Mouse (Mus musculus) heart, postnatal 36 days (tissue): ENCODE results near the gene Gtf2ird1. TPM values are rescaled to one million over a fixed set of nuclear protein-coding genes. Genes with fewer than 3 reads are reported as not detected.
"Not testable (repeated sequence)": the region's sequence is repeated elsewhere in the genome, so short reads cannot be mapped to it uniquely, and the experiment has no call there.

Experiments used
- DNase-seq, 2 experiments: peaks; one replicate each; pipeline ENCODE4 v3.0.0; 2021 to 2022
- intact Hi-C: fragments of 180-260 bp; cut with DNase I; formaldehyde crosslinking; loops from one replicate; pipeline ENCODE4 v1.15.1; 2025
- total RNA-seq, 2 experiments: library from RNA; stranded (reverse); gene quantifications; 2 replicates each; pipeline ENCODE4 v1.2.3; 2021

Gtf2ird1 gene
- total RNA-seq, 2 experiments from 2014 or later = 23.4 to 26.9 TPM

DNA sequence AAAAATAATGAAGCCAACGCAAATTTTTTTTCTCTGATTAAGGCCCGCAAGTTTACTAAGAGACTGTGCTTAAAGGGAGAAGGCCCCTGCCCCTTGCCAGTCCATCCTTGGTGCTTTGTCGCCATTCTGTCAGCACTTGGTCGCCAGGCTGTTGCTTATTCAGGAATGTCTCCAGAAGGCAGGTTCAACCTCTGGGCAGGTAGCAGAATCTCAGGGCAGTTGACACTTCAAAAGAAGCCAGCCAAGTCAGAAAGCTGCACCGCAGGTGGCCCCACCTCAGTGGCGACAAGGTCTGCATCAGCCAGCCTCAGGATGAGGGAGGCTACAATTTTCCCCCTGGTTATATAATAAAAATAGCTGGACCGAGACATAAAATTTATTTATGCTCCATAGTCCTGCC, 19.2 kb upstream of the Gtf2ird1 start:
- intact Hi-C loops, DNase-seq: not testable (repeated sequence)

GRCm38 (mm10) chr5:134475006-134475605, 18.6 kb upstream of the Gtf2ird1 start:
- intact Hi-C loops = no loop called here
- DNase-seq = no peak

DNA sequence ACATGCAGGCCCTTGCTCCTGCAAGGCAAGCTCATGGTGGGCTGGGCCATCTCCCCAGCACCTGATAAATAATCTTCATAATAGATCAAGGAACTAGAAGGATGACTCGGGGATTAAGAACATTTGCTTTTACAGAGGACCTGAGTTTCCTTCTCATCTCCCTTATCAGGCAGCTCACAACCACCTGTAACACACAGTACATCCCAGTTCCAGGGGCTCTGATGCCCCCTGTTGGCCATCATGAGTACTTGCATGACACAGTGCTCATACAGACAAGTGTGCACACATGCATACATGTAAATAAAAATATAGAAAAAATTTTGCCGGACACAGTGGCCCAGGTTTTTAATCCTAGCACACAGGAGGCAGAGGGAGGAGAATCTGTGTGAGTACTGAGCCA, 17.4 kb upstream of the Gtf2ird1 start:
- no peak for DNase-seq
- intact Hi-C loops = loop anchor here (1.0 kb wide), 1 partner anchor 100 kb away; no protein-coding TSS in a partner anchor

- intact Hi-C loops = no loop called here
- DNase-seq = no peak
These were observed 14.1 kb upstream of the Gtf2ird1 start for GRCm38 (mm10) chr5:134470538-134471169.

DNA sequence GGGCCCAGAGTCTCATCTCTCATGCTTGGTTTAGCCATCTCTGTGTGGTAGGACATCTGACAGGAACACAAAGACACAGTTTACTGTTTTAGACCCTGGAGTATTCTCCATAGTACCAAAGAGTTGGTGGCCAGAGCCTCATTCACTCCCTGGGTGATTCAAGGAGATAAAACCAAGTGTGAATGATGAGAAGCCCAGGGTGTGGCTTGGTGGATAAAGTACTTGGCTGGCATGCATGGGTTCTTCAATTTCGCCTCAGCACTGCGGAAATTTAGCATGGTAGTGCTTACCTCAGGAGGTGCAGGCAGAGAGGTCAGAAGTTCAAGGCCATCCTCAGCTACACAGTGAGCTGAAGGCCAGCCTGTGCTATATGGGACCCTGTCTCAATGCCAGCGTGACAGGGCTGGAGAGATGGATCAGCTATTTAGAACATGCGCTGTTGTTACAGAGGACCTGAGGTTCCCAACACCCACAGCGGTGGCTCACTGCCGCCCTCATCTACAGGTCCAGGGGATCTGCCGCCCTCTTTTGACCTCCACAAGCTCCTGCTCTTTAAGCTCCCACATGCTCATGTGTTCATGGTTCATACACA, 13.1 kb upstream of the Gtf2ird1 start:
- no peak for DNase-seq
- intact Hi-C loops = no loop called here

DNA sequence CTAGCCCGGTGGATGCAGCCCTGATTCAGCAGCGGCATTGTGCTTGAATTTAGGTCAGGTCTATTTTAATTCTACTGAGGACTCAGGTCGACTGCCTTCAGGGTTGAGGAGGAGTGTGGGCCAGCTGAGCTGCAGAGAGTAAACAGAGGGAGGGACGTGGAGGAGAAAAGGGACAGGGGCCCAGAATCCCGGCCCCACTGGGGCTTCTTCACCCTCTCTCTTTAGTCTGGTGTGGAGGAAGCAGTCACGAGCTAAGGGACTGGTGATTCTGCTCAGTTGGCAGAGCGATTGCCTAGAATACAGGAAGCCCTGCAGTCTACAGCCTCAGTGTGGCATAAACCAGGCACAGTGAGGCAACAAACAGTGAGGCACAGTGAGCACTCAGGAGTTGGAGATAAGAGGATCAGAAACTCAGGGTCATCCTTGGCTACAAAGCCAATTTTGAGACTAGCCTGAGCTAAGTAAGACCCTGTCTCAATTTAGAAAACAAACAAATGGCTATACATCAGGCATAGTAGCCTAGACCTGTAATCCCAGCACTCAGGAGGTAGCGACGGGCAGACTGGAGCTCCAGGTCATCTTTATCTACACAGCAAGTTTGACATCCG, 11.7 kb upstream of the Gtf2ird1 start:
- no peak for DNase-seq
- intact Hi-C loops = no loop called here

GRCm38 (mm10) chr5:134467030-134467549, 10.6 kb upstream of the Gtf2ird1 start:
- no peak for DNase-seq
- intact Hi-C loops = no loop called here

GRCm38 (mm10) chr5:134466296-134467029, 9.9 kb upstream of the Gtf2ird1 start:
- intact Hi-C loops = no loop called here
- no peak for DNase-seq

- DNase-seq = no peak
- intact Hi-C loops = no loop called here
These were observed 8.7 kb upstream of the Gtf2ird1 start for GRCm38 (mm10) chr5:134465197-134465596.

DNA sequence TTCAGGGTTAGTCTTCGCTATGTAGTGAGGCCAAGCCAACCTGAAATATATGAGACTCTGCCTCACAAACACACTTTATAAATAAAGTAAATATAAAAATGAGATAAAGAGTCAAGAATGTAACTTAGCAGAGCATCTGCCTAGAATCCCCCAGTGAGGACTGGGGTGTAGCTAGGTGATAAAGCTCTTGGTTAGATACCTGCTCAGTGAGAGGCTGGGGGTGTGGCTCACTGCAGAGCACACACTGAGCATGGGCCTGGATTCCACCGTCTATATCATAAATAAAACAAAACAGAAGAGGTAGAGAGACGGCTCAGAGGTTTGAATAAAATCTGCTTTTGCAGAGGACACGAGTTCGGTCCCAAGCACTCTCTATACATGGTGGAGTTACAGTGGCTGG, 7.7 kb upstream of the Gtf2ird1 start:
- intact Hi-C loops = no loop called here
- no peak for DNase-seq

DNA sequence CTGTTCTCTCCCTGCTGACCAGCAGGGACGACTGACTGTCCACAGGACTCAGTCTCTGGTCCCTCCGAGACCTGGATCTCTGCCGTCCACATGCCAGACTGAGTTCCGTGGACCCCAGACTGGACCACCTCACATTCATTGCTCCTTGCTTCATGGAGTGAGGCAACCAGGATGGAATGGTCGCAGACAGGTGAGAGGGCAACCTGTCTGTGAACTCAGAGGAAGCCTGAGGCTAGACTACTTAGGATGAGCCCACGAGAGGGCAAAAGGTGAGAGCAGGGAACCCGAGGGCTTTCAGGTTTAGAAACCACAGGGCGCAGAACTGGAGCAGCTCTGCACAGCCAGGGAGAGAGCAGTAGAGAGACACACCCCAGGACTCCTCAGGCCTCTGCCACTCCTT, 6.2 kb upstream of the Gtf2ird1 start:
- no peak for DNase-seq
- intact Hi-C loops = no loop called here

- no peak for DNase-seq
- intact Hi-C loops = no loop called here
These were observed 5.8 kb upstream of the Gtf2ird1 start for GRCm38 (mm10) chr5:134462316-134462715.

GRCm38 (mm10) chr5:134460546-134460945, 4.0 kb upstream of the Gtf2ird1 start:
- intact Hi-C loops = no loop called here
- no peak for DNase-seq

- no peak for DNase-seq
- intact Hi-C loops = no loop called here
These were observed 2.6 kb upstream of the Gtf2ird1 start for GRCm38 (mm10) chr5:134459096-134459495.

DNA sequence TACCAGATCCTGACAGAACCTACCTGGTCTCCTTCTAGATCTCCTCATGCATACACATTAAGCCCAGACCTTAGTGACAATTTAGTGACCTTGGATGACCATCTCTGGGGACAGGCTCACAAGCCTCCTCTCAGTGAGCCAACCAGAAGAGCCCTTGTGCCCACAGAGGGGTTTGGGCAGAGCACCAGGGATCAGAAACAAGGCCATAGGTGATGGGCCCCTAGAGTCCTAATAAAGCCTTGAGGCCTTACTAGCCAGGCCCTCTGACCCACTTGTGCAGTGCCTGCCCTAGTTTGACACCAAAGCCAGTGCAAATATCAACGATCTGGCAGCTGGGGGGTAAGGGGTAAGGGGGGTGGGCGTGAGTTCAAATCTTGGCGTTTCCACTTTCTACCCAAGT, 1.9 kb upstream of the Gtf2ird1 start:
- DNase-seq = no peak
- intact Hi-C loops = no loop called here

GRCm38 (mm10) chr5:134457371-134457770, 855 bp upstream of the Gtf2ird1 start:
- intact Hi-C loops = no loop called here
- DNase-seq = no peak

- intact Hi-C loops = no loop called here
- DNase-seq = peak; percentile 38 to 56
These were observed 547 bp downstream of the Gtf2ird1 start for GRCm38 (mm10) chr5:134455914-134456423.

GRCm38 (mm10) chr5:134455186-134455895, 1.2 kb downstream of the Gtf2ird1 start:
- intact Hi-C loops = no loop called here
- peak; percentile 25 to 46 for DNase-seq

- peak in 1 of 2 experiments; percentile 21 for DNase-seq
- intact Hi-C loops = no loop called here
These were observed 2.1 kb downstream of the Gtf2ird1 start for GRCm38 (mm10) chr5:134454421-134454820.

DNA sequence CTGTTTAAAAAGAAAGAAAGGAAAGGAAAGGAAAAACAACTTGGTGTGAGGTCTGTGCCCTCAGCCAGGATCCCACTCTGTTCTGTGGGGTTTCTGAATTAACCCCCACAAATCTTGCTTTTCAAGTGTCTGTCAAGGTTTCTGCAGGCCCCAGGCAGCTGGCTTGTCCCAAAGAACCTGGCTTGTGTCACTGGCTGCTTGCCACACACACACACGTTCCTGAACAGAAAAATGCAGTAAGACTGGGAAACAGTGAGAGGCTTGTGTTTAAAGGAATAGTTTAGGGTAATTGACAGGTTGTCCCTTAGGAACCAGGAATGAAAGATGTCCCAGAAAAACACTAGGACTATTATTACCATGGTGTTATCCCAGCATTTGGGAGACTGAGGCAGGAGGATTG, 2.9 kb downstream of the Gtf2ird1 start:
- intact Hi-C loops = no loop called here
- DNase-seq = no peak
